In the genomic region with DNA sequence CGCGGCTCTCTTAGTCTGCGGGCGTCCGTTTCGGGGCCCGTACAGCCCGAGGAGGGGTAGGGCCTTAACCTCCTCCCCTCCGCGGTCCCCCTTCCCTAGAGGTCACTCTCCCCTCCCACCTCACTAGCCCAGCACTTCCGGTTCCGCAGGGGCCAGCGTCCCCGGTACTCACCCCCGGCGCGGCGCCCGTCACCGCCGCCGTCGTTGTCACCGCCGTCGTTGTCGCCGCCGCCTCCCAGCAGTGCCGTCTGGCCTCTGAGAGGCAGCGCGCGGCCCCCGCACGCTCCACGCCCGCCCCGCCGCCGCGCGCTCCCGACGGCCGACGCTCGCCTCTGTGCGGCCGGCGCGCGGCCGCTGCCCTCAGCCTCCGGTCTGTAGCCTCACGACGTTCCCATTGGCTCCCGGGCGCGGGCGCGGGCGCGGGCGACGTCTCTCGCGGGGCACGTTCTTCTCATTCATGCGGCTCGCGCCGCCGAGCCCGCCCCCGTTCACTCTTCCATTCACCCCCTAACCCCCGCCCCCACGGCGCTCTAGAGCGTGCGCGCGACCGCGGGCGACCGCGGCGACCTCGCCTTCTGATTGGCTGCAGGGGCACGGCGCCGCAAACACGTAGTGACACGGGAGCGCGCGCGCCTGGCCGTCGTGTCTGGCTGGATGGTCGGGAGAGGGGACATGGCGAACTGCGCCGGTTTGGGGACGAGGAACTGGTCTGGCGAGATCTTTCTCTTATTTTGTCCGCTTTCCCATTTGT, we compare ENCODE assay signal across 1 mouse cellular context.
A peak's percentile ranks its signal among the peaks of the same experiment; 100 is the strongest.
TF ChIP-seq lines count a peak whose summit lies in the region.

A gene (minus strand): TSS at position 370 of the 751 bp plus-strand sequence.

TF ChIP-seq in MEL, 35 proteins besides CTCF, POLR2A, EP300 and RAD21 (continued from another document):
- TF ChIP-seq USF2 (IDR thresholded peaks at IDR 0.05; ENCODE audit: borderline replicate concordance in 1 of 2, insufficient read depth in 1 of 2, low read depth in 1 of 2, low read length in 2 of 2), result no peak
- TF ChIP-seq ZMIZ1 (IDR thresholded peaks at IDR 0.05; ENCODE audit: low read depth, low read length), result peak; percentile 85
- TF ChIP-seq MAFK (IDR thresholded peaks at IDR 0.05; ENCODE audit: borderline replicate concordance, low read depth, low read length), result no peak
- TF ChIP-seq SIN3A (IDR thresholded peaks at IDR 0.05; ENCODE audit: low read length), result no peak; the same call in 1 of the 2 replicates
- no peak for TF ChIP-seq RCOR1 (IDR thresholded peaks at IDR 0.05; ENCODE audit: low read depth, low read length)
- no peak for TF ChIP-seq TAL1 (IDR thresholded peaks at IDR 0.05; ENCODE audit: low read length)
- no peak for TF ChIP-seq GABPA (IDR thresholded peaks at IDR 0.05; ENCODE audit: low read depth, low read length)
- peak; percentile 60 for TF ChIP-seq MAZ (IDR thresholded peaks at IDR 0.05; ENCODE audit: low read depth, low read length)
